Mouse (Mus musculus): ENCODE results near the gene Tubal3.

Tubal3 gene

GRCm38 (mm10) chr13:3924483-3924882 lies 6.4 kb downstream of the Tubal3 start:
- no peak for DNase-seq (ENCODE audit: low spot score)

- no peak for DNase-seq (ENCODE audit: low spot score)
Measured at GRCm38 (mm10) chr13:3925632-3926031, 7.6 kb downstream of the Tubal3 start.

- DNase-seq (ENCODE audit: low spot score): no peak
Measured at GRCm38 (mm10) chr13:3926046-3926445, 8.0 kb downstream of the Tubal3 start.

GRCm38 (mm10) chr13:3944699-3945098 lies 26.6 kb downstream of the Tubal3 start:
- DNase-seq (ENCODE audit: low spot score): no peak

GRCm38 (mm10) chr13:3945249-3945648 lies 27.2 kb downstream of the Tubal3 start, which contains the start of gene Ucn3:
Gene Ucn3, minus strand, starts transcription at chr13:3945349.
- DNase-seq (ENCODE audit: low spot score): no peak

GRCm38 (mm10) chr13:3947267-3947666 lies 29.2 kb downstream of the Tubal3 start:
- DNase-seq (ENCODE audit: low spot score): no peak

- DNase-seq (ENCODE audit: low spot score): no peak
Measured at GRCm38 (mm10) chr13:3949477-3949876, 31.4 kb downstream of the Tubal3 start.

- DNase-seq (ENCODE audit: low spot score): no peak
Measured at GRCm38 (mm10) chr13:3951198-3951914, 33.3 kb downstream of the Tubal3 start.

- no peak for DNase-seq (ENCODE audit: low spot score)
Measured at GRCm38 (mm10) chr13:3968849-3969248, 50.8 kb downstream of the Tubal3 start.
